Mouse (Mus musculus): ENCODE data around the gene Ctnnd2.
"Not testable (repeated sequence)": the region's sequence is repeated elsewhere in the genome, so short reads cannot be mapped to it uniquely, and the experiment has no call there.

Gene Ctnnd2

DNA sequence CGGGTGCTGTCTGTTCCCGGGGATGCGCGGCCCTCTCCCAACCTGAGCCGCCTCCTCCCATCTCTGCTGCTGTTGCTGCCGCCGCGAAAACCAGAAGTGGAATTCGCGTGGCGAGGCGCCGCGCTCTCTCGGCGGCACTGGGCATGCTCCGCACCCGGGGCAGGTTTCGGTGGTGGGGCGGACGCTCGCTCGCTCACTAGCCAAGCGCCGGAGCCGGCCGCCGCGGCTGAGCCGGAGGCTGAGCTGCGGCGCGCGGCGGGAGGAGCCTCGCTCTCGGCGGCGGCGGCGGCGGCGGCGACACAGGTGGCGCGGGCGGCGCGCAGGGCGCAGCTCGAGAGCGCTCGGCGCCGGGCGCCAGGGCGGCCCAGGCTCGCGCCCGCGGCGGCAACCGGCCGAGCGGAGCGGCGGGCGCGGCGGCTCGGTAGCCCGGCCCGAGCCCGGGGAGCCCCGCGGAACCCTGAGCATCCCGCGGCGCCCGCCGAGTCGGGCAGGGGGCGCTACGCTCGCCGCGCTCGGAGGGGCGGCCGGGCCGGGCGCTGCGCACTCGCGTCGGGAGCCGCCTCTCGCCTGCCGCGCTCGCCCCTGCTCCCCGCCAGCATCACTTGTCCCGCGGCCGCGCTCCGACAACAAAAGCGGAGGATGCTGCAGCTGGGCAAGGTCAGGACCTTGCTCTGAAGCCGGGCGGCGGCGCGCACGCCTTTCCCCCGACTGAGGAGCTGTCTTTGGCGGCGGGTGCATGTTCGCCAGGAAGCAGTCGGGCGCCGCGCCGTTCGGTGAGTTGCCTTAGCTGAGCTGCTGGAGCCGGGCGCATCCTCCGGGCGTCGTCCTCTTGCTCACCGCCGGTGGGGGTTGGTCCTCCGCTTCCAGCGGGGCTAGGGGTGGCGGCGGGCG lies at the start of gene Ctnnd2:
TSS of gene Ctnnd2 (plus strand) at position 203 of the 891 bp plus-strand sequence.
- DNase-seq (ENCODE audit: low spot score in 2 of 2), result no peak

DNA sequence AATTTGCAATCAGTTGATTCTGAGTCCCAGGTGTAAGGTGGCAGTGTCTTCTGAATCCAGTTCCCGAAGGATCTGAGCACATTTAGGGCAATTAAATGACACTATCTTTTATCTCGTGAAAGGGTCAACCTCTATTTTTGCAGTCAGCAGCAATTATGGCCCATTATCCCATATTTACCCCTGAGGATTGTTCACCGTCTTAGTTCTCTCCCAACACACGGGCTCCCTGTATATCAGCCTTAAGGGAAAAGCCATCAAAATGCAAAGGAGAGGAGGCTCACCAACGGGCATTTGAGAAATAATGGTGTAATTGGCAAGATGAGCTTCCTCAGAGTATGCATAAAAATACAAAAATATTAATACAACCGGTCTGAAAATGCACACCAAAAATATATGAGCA lies 41.7 kb upstream of the Ctnnd2 start:
- DNase-seq (ENCODE audit: low spot score in 2 of 2), result no peak

DNA sequence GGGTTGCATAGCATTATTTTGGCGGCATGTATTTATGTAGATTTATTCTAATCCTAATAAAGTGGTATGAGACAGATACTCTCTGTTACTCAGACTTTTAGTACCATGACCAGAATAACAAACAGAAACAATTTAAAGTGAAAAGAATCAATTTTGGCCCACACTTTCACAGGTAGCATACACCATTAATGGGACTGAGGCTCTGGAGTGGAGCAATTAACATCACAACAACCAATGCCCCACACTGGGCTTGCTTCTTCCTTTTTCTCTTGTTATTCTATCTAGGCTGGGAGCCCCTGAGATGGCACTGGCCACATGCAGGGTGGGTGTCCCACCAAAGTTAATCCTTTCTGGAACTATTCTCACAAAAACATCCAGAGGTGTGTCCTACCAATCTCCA lies 32.8 kb upstream of the Ctnnd2 start:
- DNase-seq (ENCODE audit: low spot score in 2 of 2), result not testable (repeated sequence)

DNA sequence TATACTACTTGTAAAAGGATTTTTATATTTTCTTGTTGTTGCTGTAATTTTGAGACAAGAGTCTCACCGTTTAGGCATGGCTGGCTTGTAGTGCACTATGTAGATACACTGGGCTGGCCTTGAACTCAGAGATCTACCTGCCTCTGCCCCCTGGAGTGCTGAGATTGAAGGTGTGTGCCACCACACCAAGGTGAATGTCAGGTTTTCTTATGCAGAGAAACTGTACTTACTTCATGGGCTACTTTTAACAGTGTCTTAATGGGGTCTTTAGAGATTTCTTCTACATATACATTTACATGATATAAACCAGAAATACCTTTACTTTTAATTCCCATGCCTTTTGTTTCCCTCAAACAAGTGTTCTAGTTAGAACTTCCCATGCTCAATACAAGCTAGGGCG lies 27.0 kb upstream of the Ctnnd2 start:
- DNase-seq (ENCODE audit: low spot score in 2 of 2), result no peak

DNA sequence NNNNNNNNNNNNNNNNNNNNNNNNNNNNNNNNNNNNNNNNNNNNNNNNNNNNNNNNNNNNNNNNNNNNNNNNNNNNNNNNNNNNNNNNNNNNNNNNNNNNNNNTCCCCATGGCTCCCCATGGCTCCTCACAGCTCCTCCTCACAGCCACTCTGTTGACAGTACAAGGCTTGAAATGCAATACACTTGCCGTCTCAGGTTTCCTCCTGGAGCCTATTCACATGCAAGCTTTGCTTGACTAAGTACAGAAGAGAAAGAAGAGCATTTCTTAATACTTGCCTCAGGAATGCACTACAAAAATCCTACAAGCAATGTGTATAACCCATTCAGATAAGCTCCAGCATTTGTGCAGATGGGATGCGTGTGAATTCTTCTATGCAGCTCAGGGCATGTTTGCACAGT lies 20.2 kb upstream of the Ctnnd2 start:
- no peak for DNase-seq (ENCODE audit: low spot score in 2 of 2)

DNA sequence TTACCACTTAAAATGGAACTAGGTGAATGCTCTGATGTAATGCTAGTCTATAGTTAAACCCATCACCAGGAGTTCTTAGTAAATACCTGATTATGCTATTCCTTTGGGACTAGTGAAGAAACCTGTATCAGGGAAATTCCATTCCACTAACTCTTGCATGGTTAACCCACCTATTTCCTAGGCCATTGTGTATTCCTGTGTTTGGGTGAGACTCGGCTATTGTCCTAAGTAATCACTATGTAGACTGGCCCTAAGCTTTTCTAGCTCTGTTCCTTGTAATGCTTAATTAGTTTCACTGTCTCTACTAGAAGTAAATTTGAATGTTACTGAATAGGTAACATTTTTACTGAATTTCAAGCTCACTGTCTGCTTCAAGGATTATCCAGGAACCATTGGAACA lies 14.4 kb upstream of the Ctnnd2 start:
- DNase-seq (ENCODE audit: low spot score in 2 of 2), result no peak

DNA sequence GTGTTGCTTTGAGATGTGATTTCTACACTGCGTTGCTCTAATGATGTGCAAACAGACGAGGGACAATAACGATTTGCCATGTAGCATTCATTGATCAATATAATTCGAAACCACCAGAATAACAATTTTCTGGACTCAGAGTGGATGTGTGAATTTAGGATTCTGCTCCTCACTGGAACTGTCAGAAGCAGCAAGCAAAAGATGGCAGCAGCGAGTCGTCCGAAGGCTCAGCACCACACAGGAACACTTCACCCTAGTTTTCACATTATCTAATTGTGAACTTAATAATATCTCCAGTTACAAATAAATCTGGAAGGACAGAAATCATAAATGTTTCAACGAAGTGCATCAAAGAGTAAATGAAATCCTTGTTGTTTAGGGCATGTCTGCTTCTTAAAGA lies 2.4 kb upstream of the Ctnnd2 start:
- no peak for DNase-seq (ENCODE audit: low spot score in 2 of 2)

DNA sequence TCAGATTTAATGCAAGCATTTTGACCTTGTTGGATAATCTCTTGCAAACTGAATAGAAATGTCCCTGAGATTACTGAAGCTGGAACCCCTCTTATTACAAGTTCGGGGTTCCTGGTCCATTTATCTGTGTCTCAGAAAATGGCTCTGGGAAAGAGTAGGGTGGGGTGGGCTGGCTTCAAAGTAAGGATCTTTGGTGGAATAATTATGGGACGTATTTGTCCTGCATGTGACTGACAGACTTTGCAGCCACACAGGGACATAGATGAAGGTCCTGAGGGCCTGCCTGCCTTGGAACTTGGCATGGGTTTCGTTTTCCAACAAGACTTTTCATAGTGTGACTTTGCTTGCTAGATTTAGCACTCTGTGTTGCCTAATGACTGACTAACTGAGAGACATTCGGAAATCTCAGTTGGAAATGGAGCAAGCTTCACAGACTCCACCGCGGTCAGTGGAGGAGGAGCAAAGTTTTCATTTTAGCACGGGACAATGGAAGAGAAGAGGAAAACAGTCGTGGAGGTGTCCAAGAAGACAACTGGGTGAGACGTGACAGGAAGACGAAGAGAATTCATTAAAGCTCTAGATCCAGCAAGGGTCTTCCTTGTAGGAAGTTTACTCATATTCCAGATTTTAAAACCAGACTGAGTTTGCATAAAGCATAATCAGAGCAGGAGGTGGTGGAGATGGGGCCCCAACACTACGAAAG lies 749 bp upstream of the Ctnnd2 start:
- no peak for DNase-seq (ENCODE audit: low spot score in 2 of 2)

DNA sequence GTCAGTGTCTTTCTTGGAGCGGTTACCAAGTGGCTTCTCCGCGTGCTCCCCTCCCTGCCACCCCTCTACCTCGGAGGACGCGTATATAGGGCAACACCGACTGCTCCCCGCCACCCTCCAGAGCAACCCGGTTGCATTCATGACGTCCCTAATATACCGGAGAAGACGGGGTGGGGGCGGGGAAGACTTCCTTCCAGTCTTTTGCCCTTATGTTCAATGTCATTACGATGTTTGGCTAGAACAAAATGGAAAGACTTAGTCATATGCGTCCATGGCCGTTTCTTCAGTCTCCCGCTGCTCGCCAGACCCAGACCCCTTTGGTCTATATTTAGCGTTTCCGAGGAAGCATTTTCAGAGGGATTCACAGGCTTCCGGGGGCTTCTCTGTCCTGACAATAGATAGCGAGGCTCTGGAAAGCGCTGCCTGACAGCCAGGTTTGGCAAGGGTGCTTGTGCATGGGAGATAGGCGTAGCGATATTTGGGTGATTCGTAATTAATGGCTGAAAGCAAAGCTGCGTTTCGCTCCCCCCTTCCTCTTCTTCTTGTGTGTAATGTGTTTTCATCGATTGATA lies 1.1 kb downstream of the Ctnnd2 start:
- no peak for DNase-seq (ENCODE audit: low spot score in 2 of 2)

DNA sequence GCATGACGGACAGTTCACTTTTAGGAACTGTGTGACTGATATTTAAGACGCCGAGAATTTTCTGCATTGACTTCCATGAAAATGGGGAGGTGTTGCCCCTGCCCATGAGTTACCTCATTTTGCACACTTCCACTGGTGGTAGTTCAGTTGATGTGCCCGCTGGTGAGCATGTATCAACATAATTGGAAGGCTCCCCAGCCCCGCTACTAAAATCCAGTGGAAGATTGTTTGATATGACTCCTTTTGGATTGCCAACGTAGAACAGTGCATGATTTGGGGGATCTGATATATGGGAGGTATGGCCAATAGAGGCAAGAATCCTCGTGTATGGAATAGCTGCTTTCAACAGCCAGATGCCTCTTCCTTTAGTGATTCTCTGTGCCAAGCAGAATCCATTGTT lies 1.9 kb downstream of the Ctnnd2 start:
- DNase-seq (ENCODE audit: low spot score in 2 of 2), result no peak

DNA sequence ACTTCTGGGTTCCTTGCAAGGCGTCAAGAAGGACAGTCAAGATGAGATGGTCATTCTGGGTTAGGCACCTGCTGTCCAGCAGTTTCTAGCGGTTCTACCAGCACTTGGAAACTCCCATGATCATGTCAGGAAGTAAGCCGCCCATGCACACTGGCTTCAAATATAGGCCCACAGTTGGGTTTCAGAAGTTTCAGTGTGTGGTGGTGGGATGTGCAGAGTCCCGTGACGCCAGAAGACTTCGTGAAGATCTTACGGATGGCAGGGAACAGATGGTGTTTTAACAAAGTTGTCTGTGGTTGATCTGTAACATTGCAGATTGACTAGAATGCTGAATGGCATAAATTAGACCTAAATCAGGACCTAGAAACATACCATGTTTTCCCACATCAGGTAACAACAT lies 11.6 kb downstream of the Ctnnd2 start:
- DNase-seq (ENCODE audit: low spot score in 2 of 2), result no peak

DNA sequence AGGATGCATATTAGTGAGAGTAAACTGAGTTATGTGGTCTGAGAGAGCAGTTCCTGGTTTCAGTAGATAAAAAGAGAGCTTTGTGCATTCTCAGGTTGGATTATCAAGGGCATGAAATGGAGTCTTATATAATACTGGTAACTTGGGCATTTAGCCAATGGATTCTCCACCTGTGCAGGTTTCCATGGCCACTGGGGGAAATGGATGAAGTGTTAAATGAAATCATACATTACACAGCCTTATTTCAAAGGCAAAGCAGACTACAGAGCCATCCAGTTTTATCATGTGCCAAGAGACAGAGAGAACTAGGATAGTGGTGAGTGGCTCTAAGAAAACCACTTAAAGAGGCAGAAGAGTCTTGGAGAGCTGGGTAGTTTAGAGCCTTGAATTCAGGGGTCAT lies 18.5 kb downstream of the Ctnnd2 start:
- DNase-seq (ENCODE audit: low spot score in 2 of 2), result no peak

DNA sequence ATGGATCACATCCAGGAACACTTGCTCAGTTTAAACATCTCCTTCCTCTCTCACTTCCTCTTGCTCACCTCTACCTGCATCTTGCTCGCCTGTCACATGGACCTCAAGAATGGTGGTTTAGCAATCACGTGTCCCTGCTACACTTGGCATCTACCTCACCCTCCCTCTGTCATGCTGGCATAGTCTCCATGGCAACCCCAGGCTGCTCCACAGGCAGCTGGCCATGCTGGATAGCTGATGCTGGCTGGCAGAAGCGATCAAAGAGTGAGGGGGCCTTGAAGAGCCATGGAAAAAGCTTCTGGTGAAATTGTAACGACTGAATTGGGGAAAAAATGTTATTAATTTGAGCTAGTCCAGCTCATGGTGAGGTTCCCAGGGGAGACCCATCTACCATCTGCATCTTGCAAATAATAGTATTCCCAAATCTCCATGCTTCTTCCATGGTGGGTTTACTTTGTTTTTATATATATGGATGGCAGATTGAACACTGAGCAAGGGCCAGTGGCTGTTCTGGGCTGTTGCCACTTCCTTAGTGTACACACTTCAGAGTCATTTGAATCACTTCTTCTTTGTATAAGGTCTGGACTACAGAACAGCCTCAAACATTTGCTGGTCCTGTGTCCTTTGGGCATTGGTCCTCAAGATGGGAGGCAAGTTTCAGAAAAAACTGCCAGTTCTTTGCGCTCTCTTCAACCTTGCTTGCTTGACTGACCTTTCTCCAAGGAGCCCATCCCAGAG lies 19.7 kb downstream of the Ctnnd2 start:
- DNase-seq (ENCODE audit: low spot score in 2 of 2), result no peak

DNA sequence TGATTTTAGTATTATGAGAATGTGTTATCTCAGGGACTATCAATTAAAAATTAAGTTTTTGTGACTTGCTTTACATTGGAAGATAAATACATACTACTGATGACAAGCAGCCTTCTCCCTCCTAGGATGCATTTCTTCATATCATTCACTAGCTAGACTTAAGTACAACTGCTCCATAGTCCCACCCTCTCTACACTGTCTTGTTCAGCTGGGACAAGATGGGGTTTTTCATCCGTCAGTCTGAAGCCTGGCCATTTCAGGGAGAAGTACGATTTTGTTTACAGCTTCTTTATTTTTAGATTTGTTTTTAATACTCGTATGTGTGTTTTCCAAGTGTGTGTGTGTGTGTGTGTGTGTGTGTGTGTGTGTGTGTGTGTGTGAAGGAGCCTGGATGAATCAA lies 26.0 kb downstream of the Ctnnd2 start:
- DNase-seq (ENCODE audit: low spot score in 2 of 2), result no peak

DNA sequence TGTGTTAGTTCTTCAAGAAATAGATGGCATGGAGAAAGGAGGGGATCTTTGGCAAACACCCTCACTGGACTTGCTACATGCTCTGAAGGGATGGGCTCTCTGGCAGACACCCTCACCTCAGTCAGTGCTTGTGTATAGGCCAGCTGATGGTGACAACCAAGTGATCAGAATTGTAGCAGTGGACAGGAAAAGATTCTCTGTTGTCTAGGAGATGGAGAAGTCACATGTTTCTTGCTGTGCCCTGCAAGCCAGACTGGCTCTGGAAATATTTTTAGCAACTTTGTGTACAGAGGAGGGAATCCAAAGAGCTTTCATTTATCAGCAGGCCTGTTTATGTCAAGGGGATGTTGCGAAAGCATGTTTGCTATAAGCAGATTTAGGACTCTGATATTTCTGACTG lies 27.4 kb downstream of the Ctnnd2 start:
- no peak for DNase-seq (ENCODE audit: low spot score in 2 of 2)

DNA sequence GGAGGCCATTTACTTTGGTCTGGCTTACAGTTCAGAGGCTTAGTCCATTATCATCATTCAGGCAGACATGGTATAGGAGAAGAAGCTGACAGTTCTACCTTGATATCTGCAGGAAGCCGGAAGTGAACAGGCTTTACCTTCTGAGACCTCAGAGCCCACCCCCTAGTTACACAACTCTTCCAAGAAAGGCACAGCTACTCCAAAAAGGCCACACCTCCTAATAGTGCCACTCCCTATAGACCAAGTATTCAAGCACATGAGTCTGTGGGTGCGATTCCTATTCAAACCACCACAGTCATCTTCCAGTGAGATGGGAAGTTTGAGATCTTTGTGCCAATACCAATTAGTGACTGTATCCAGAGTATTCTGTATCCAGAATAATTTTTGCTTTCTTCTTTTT lies 28.8 kb downstream of the Ctnnd2 start:
- no peak for DNase-seq (ENCODE audit: low spot score in 2 of 2)

DNA sequence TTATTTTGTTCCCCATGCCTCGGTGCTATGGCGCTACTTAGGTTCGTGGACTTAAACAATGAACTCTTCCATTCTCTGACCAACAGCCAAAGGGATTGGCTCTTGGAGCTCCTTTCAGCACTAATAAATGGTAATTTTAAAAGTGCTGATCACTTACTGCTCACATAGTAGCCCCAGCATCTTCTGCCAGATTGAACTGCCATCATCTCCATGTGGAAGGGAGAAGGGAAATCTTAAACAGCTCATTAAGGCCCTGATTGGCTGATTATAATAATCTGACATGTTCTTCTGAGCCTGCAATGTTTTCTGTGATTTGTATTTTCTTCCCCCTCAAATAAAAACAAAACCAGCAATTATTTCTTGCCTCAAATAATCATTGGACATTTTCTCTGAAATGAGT lies 29.2 kb downstream of the Ctnnd2 start:
- DNase-seq (ENCODE audit: low spot score in 2 of 2), result no peak

DNA sequence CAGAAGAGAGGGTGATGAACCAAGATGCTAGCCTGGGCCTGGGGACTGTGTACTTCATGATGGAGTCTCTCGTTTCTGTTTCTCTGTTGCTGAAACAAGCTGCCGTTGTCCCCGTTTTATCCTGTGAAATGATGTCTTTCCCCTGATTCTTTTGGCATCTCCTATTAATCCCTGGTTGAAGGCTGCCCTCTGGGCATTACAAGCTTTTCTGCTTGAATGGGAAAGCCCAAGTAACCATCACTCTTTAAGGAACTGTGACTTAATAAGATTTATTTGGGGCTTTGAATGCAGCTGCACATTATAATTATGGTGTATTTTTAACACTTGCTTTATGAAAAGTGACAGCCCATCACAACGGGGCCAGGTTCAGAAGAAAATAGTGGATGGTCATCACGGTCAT lies 40.4 kb downstream of the Ctnnd2 start:
- DNase-seq (ENCODE audit: low spot score in 2 of 2), result no peak

DNA sequence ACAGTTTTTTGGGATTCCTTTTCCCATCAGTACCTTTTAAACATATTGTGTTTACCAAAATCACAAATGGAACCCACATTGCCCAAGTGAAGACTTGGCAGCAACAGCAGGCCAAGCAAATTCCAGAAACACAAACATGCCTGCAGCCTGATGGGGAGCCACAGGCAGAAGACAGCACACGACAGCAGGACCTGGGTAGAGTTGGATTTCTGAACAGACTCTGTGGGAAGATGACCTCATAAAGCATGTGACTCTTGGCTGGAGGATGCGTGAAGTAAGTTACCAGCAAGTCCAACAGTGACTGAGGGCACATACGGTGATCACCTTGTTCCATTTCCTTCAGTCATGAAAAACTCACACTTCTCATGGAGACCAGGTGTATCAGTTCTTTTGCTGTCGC lies 43.5 kb downstream of the Ctnnd2 start:
- no peak for DNase-seq (ENCODE audit: low spot score in 2 of 2)

DNA sequence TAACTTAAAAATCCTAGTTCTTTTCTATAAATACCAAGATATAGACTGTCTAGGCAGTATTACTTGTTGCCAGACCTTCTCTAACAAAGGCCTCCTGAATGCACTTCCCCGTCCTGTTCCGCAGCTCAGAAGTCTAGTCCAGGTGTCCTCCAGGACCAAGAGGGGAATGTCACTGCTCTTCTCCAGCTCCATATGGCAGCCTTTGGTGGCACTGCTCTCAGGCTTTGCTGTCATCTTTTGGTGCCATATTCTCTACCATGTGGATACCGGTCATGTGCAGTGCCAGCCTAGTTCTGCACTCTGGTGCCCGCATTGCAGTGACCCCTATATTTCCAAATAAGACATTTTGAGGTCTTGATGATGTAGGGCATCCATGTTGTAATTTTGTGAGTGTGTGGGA lies 56.7 kb downstream of the Ctnnd2 start:
- DNase-seq (ENCODE audit: low spot score in 2 of 2), result no peak

DNA sequence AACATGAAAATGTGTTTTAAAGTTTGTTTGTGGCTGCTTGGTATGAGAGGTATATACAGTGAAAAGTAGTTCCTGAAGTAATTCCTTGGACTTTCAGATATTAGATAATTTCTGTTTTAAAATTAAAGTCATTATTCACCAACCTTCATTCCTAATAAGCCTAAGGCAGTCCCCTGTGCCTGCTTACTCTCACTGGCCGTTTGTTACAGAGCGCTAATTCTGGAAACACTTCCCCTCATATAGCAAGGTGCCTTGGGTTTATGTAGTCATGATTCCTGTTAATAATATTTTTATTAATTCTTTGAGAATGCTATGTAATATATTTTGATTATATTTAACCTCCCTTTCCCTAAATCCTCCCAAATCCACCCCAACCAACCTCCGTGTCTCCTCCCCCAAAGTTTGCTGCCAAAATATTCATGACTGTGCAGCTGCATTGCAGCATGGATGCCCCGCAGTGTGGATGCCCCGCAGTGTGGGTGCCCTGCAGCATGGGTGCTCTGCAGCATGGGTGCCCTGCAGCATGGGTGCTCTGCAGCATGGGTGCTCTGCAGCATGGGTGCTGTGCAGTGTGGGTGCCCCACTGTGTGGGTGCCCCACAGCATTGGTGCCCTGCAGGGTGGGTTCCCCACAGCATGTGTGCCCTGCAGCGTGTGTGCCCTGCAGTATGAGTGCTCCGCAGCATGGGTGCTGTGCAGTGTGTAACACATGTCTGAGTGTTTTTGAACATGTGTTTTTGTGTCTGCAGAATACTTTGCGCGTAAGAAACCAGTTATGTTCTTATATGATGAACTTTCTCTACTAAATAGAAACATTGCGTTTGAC lies 63.0 kb downstream of the Ctnnd2 start:
- no peak for DNase-seq (ENCODE audit: low spot score in 2 of 2)

Data from natural killer cell, adult 2 months (primary cell).